Mouse (Mus musculus) liver, postnatal 0 days (tissue): ENCODE results near the gene Map2k7.

Experiments used
- CTCF ChIP-seq: sonication (generic); IDR thresholded peaks from 2 replicates; pipeline ENCODE4 v1.5.1; 2016; ENCODE audit warnings: antibody characterized with exemption, low read depth
- EP300 ChIP-seq: IDR thresholded peaks from 2 replicates; pipeline ENCODE4 v1.6.1; 2016; ENCODE audit warnings: antibody characterized with exemption, low read depth, mild to moderate bottlenecking

GRCm38 (mm10) chr8:4239193-4239890 lies 802 bp downstream of the Map2k7 start:
- TF ChIP-seq CTCF (no peak), EP300 (no peak)
